Mouse (Mus musculus): ENCODE measurements around the gene Serpinf1.

- TF ChIP-seq CTCF (IDR thresholded peaks at IDR 0.05; ENCODE audit: low read depth, low read length) (no peak), GATA1 (IDR thresholded peaks at IDR 0.05; ENCODE audit: borderline replicate concordance, low read length) (no peak), TAL1 (conservative IDR thresholded peaks at IDR 0.05; ENCODE audit: low read depth, low read length) (no peak)
Measured at GRCm38 (mm10) chr11:75466731-75467505, 44.4 kb upstream of the Serpinf1 start.

All from G1E (cell line).